Mouse (Mus musculus) right cerebral cortex, postnatal 4 days (tissue): ENCODE results near the gene Ppp1r13b.

Experiments
- DNase-seq: peaks from one replicate; pipeline ENCODE4 v3.0.0-alpha.2; 2022

Ppp1r13b gene

DNA sequence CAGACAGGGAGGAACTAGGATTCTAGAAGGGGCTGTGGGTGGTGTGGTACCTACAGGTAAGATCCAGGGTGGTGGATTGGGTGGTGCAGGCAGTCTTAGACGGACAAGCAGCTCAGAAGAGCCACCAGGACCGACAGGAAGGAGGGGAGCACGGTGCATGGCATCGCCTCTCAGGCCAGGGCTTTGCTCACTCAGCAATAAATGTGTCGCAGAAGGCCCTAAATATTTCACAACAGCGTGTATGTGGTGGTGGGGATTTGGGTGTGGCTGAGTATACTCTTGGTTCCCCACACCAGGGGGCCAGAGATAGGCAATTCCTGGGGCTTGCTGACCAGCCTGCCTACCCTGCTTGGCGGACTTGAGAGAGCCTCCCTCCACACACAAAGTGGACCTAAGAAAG, 87.2 kb downstream of the Ppp1r13b start:
- no peak for DNase-seq

DNA sequence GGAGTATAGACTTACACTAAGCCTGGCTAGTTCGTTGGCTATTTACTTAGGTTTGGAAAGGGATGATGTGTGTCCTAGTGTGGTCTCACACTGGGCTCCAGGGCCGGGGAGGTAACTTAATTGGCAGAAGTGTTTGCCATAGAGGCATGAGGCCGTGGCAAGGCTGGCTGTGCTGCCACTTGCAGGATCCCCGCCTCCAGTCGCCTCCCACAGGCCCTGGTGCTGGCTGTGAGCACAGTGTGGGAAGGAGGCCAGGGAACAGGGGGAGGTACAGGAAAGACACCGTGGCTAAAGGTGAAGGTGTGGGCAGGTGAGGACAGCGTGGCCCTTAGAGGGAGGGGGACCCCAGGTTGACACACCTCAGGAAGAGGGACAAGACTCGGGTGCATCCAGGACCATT, 88.0 kb downstream of the Ppp1r13b start:
- DNase-seq: no peak

- no peak for DNase-seq
These were observed 89.9 kb downstream of the Ppp1r13b start for GRCm38 (mm10) chr12:111817991-111818390.

GRCm38 (mm10) chr12:111816967-111817366, 90.9 kb downstream of the Ppp1r13b start:
- no peak for DNase-seq

DNA sequence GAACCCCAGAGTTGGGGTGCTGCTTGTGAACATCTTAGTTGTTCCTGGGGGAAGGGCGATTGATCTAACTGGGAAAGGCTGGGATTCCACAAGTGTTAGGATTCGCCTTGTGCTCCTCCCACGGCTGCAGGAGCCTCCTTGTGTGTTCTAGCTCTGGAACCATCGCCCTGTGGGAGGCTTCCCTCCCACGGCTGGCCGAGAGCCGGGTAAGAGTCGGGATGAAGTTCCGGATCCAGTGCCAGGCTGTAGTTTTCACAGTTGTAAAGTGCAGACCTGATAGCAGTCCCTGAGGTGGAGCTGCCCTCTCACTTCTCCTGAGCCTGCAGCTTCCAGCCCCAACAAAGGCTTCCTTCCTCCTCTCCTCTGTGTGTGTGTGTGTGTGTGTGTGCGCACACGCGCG, 91.4 kb downstream of the Ppp1r13b start:
- DNase-seq: no peak

DNA sequence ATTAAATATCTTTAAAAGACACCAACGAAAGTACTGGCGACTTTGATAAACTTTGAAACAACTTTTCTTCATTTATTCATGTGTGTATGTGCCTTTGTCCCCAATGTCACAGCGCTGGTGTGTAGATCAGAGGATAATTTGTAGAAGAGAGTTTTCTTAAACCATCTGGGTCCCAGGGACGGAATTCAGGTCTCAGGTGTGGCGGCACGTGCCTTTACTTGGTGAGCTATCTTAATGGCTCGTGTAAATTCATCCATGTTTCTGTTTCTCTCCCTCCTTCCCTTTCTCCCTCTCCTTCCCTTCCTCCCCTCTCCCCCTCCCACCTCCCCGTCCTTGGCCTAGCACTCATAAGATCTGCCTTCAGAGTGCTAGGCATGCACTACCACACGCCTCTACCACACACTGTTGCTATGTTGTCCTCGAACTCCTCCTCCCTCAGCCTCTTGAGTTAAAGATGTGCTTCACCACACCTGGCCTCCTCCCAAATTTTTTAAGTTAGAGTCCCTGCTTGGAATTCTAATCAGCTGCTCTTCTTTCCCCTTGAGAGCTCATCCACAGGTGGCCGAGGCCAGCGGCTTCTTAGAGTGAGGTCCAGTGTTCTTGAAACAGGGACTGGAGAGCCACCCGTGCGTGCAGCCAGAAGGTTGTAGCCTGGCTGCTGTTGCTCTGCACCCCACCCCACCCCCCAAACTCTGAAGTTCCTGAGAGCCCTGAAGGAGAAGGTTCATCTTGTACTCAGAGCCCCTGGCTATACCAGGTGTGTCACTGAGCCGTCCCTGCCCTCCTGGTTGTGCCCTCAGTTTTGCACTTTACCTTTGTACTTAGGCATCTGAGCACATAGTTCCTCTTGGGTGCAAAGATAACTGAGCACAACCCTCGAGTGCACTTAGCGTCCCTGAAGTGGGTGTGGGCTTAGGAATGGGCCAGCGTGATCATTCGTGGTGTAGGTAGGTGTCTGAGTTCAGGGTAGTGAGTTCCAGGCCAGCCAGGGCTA, 92.8 kb downstream of the Ppp1r13b start:
- DNase-seq: no peak

GRCm38 (mm10) chr12:111813766-111814617, 93.9 kb downstream of the Ppp1r13b start, which contains the start of the genes Xrcc3 and Zfyve21:
TSS of gene Xrcc3 (minus strand) at chr12:111813873.
TSS of gene Zfyve21 (plus strand) at chr12:111814170.
- peak; percentile 92 for DNase-seq

- DNase-seq: no peak
These were observed 94.7 kb downstream of the Ppp1r13b start for GRCm38 (mm10) chr12:111813111-111813765.

- no peak for DNase-seq
These were observed 95.3 kb downstream of the Ppp1r13b start for GRCm38 (mm10) chr12:111812611-111813010.

GRCm38 (mm10) chr12:111812075-111812474, 95.8 kb downstream of the Ppp1r13b start:
- no peak for DNase-seq

DNA sequence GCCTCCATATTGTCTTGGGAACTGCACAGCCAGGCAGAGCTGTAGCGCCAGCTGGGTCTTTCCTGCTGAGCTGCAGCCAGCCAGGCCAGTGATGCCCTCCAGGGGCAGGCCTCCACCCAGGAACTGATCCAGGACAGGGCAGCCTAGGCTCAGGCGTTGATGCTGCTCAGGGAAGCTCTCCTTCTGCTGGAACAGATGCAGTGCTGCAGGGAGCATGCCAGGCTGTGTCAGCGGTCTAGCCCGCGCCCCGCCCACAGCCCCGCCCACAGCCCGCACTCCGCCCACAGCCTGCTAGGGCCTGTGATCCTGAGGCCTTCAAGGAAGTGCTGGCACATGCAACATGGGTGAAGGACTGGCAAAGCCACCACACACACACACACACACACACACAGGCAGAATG, 98.1 kb downstream of the Ppp1r13b start:
- DNase-seq: peak; percentile 68

GRCm38 (mm10) chr12:111808775-111809174, 99.1 kb downstream of the Ppp1r13b start:
- DNase-seq: no peak

GRCm38 (mm10) chr12:111803538-111803937, 104.4 kb downstream of the Ppp1r13b start:
- no peak for DNase-seq

- no peak for DNase-seq
These were observed 107.3 kb downstream of the Ppp1r13b start for GRCm38 (mm10) chr12:111800459-111801183.

DNA sequence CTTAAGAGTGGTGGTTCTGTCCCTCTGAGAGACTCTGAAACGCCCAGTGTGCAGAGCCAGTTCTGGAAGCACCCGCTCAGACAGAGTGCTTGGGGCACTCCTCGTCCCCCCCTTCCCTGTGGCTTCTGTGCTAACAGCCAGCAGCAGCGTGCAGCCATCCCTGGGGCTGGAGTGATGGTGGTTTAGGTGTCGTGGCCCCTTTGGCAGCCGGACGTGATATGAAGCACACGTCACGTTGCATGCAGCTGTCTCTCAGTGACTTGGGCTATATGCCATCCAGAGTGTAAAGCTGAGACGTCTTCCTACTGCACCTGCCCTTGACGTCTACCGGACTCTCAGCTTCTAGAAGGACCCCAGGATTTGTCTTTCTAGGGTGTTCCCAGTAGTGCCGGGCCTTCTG, 109.4 kb downstream of the Ppp1r13b start:
- no peak for DNase-seq

GRCm38 (mm10) chr12:111797251-111797650, 110.7 kb downstream of the Ppp1r13b start:
- DNase-seq: no peak

GRCm38 (mm10) chr12:111795180-111795895, 112.6 kb downstream of the Ppp1r13b start:
- DNase-seq: no peak

DNA sequence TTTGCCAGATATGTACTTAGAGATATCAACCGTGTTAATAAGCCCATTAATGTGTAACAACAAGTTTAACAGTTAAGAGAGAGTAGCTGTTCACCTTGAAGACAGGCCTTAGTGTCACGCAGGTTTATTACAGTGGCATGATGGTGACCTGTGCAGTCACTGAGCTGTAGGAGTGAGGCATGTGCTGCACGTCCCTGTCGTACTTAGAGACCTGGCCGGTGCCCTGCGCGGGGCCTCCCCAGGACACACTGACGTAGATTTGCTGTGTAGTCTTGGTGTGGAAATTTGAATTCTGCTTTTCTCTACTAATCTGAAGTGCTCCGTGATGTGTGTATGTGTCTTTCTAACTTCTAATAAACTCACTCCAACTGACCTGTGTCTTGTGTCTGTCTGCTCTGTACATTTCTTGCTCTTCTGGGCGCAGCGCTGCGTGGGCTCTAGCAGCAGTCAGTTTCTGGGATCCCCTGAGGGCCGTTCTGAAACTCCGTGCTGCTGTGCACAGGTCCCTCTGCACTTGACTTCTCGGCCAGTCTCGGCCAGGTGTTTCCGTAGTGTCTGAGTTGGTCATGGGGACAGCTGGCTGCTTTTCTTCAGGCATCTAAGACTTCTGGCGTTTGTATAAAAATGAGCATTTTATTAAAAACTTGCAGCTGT, 113.3 kb downstream of the Ppp1r13b start:
- no peak for DNase-seq

- no peak for DNase-seq
These were observed 113.8 kb downstream of the Ppp1r13b start for GRCm38 (mm10) chr12:111794102-111794501.

DNA sequence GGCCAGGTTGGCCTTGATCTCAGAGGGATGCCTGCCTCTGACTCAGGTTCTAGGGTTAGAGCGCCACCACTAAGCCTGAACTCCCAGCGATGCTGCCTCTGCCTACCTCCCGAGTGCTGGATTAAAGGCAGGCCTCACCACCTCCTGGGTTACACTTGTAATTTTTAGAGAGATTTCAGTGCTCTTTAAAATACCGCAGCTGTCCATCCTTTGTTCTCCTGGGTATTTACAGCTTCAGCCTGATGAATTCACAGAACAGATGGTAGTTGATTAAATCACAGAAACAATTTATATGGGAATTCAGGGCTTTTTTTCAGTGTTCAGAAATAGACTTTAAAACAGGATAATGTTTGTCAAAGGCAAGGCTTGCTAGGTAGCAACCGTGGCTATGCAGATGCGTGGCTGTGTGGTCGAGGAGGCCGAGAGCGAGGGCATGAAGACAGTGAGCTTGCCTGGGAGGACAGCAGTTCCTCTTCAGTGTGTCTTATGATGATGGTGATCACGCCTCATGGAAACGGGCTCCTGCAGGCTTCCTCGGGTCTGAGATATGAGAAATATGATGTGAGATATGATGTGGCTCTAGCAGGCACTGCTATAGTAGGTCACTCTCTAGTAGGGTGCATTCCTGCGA, 116.3 kb downstream of the Ppp1r13b start:
- DNase-seq: no peak
